Mouse (Mus musculus): ENCODE data around the gene Stom. TPM values are rescaled to one million over a fixed set of nuclear protein-coding genes. Genes with fewer than 3 reads are reported as not detected.

Stom gene
- polyA plus RNA-seq, 1 experiment: 18.8 TPM

- Histone ChIP-seq H3K36me3 (ENCODE audit: control insufficient read depth, insufficient read depth, low read length) (no peaks in the 10 kb centered on the region), H3K4me3 (ENCODE audit: insufficient read depth, low read depth, low read length) (no peak overlapping the region), H3K4me1 (ENCODE audit: control insufficient read depth, insufficient read depth, low read length) (no peaks in the 10 kb centered on the region), H3K27ac (ENCODE audit: insufficient read depth, low read depth, low read length) (no peak overlapping the region), H3K27me3 (replicated peaks; ENCODE audit: control insufficient read depth, insufficient read depth, low read length) (no peaks in the 10 kb centered on the region)
- no peak for TF ChIP-seq POLR2A (IDR thresholded peaks at IDR 0.05; ENCODE audit: low read depth, low read length)
- TF ChIP-seq CTCF (conservative IDR thresholded peaks at IDR 0.05; ENCODE audit: insufficient read depth, insufficient read length, low read depth, low read length): peak; percentile 86
- DNase-seq: peak; percentile 75
- 45% methylated on average over 13 of the region's 13 CpGs for WGBS
Observed at GRCm38 (mm10) chr2:35288758-35289635, 47.8 kb downstream of the Stom start.

GRCm38 (mm10) chr2:35287017-35287620 is 49.7 kb downstream of the Stom start:
- no peak for DNase-seq

GRCm38 (mm10) chr2:35285209-35285608 is 51.6 kb downstream of the Stom start:
- no peak for DNase-seq
- no peak overlapping the region for H3K27ac ChIP-seq (ENCODE audit: insufficient read depth, low read depth, low read length)
- no peak for TF ChIP-seq POLR2A (IDR thresholded peaks at IDR 0.05; ENCODE audit: low read depth, low read length)
- H3K27me3 ChIP-seq (replicated peaks; ENCODE audit: control insufficient read depth, insufficient read depth, low read length): no peaks in the 10 kb centered on the region
- no peak overlapping the region for H3K4me3 ChIP-seq (ENCODE audit: insufficient read depth, low read depth, low read length)
- H3K4me1 ChIP-seq (ENCODE audit: control insufficient read depth, insufficient read depth, low read length): no peaks in the 10 kb centered on the region
- 87% methylated on average over 5 of the region's 5 CpGs for WGBS
- no peaks in the 10 kb centered on the region for H3K36me3 ChIP-seq (ENCODE audit: control insufficient read depth, insufficient read depth, low read length)

More at GRCm38 (mm10) chr2:35287017-35287620, 49.7 kb downstream of the Stom start:
- no peaks in the 10 kb centered on the region for H3K4me1 ChIP-seq (ENCODE audit: control insufficient read depth, insufficient read depth, low read length)
- H3K4me3 ChIP-seq (ENCODE audit: insufficient read depth, low read depth, low read length): no peak overlapping the region
- no peaks in the 10 kb centered on the region for H3K36me3 ChIP-seq (ENCODE audit: control insufficient read depth, insufficient read depth, low read length)
- 77% methylated on average over 12 of the region's 12 CpGs for WGBS
- H3K27me3 ChIP-seq (replicated peaks; ENCODE audit: control insufficient read depth, insufficient read depth, low read length): no peaks in the 10 kb centered on the region
- TF ChIP-seq POLR2A (IDR thresholded peaks at IDR 0.05; ENCODE audit: low read depth, low read length) (no peak), CTCF (conservative IDR thresholded peaks at IDR 0.05; ENCODE audit: insufficient read depth, insufficient read length, low read depth, low read length) (no peak)
- no peak overlapping the region for H3K27ac ChIP-seq (ENCODE audit: insufficient read depth, low read depth, low read length)

- H3K4me3 ChIP-seq (ENCODE audit: insufficient read depth, low read depth, low read length): no peak overlapping the region
- no peak for DNase-seq
- TF ChIP-seq CTCF (conservative IDR thresholded peaks at IDR 0.05; ENCODE audit: insufficient read depth, insufficient read length, low read depth, low read length) (no peak), POLR2A (IDR thresholded peaks at IDR 0.05; ENCODE audit: low read depth, low read length) (no peak)
- H3K27ac ChIP-seq (ENCODE audit: insufficient read depth, low read depth, low read length): no peak overlapping the region
- no peaks in the 10 kb centered on the region for H3K36me3 ChIP-seq (ENCODE audit: control insufficient read depth, insufficient read depth, low read length)
- H3K4me1 ChIP-seq (ENCODE audit: control insufficient read depth, insufficient read depth, low read length): no peaks in the 10 kb centered on the region; the same call in 1 of the 2 replicates
- no peaks in the 10 kb centered on the region for H3K27me3 ChIP-seq (replicated peaks; ENCODE audit: control insufficient read depth, insufficient read depth, low read length)
- WGBS: 86% methylated on average over 4 of the region's 4 CpGs
Observed at GRCm38 (mm10) chr2:35283997-35284396, 52.8 kb downstream of the Stom start.

GRCm38 (mm10) chr2:35282214-35282613 is 54.6 kb downstream of the Stom start:
- Histone ChIP-seq H3K36me3 (ENCODE audit: control insufficient read depth, insufficient read depth, low read length) (no peaks in the 10 kb centered on the region), H3K27me3 (replicated peaks; ENCODE audit: control insufficient read depth, insufficient read depth, low read length) (no peaks in the 10 kb centered on the region), H3K4me3 (ENCODE audit: insufficient read depth, low read depth, low read length) (peak overlapping the region; percentile 3; the same call in 1 of the 2 replicates), H3K27ac (ENCODE audit: insufficient read depth, low read depth, low read length) (no peak overlapping the region), H3K4me1 (ENCODE audit: control insufficient read depth, insufficient read depth, low read length) (peaks cover 6% of the 10 kb centered on the region)
- TF ChIP-seq CTCF (conservative IDR thresholded peaks at IDR 0.05; ENCODE audit: insufficient read depth, insufficient read length, low read depth, low read length) (no peak), POLR2A (IDR thresholded peaks at IDR 0.05; ENCODE audit: low read depth, low read length) (no peak)
- 16% methylated on average over 32 of the region's 32 CpGs for WGBS
- DNase-seq: peak; percentile 39

GRCm38 (mm10) chr2:35280001-35280400 is 56.8 kb downstream of the Stom start:
- peak; percentile 44 for DNase-seq
- Histone ChIP-seq H3K4me1 (ENCODE audit: control insufficient read depth, insufficient read depth, low read length) (peaks cover 6% of the 10 kb centered on the region), H3K4me3 (ENCODE audit: insufficient read depth, low read depth, low read length) (no peak overlapping the region), H3K27ac (ENCODE audit: insufficient read depth, low read depth, low read length) (no peak overlapping the region), H3K27me3 (replicated peaks; ENCODE audit: control insufficient read depth, insufficient read depth, low read length) (no peaks in the 10 kb centered on the region), H3K36me3 (ENCODE audit: control insufficient read depth, insufficient read depth, low read length) (no peaks in the 10 kb centered on the region)
- 43% methylated on average over 3 of the region's 3 CpGs for WGBS
- no peak for TF ChIP-seq POLR2A (IDR thresholded peaks at IDR 0.05; ENCODE audit: low read depth, low read length)

Data from kidney, adult 2 months (tissue).